Mouse (Mus musculus) ES-E14 (cell line): ENCODE measurements around the gene Gprasp1. TPM values are rescaled to one million over a fixed set of nuclear protein-coding genes. Genes with fewer than 3 reads are reported as not detected.
"Not testable (repeated sequence)": the region's sequence is repeated elsewhere in the genome, so short reads cannot be mapped to it uniquely, and the experiment has no call there.

ENCODE experiments used
- DNase-seq: peaks from one replicate; pipeline ENCODE4 v3.0.0-alpha.2; 2013; ENCODE audit warnings: low read depth, low spot score
- H3K27ac ChIP-seq: 2 replicates; pipeline ENCODE4 v1.5.1; 2012; ENCODE audit warnings: low read depth, mild to moderate bottlenecking, low read length, moderate library complexity, mixed read lengths; ENCODE audit not compliant: poor library complexity, insufficient read depth, severe bottlenecking
- H3K36me3 ChIP-seq: 2 replicates; pipeline ENCODE4 v1.6.1; 2012; ENCODE audit warnings: mild to moderate bottlenecking, low read length, moderate library complexity, mixed read lengths; ENCODE audit not compliant: control insufficient read depth, poor library complexity, insufficient read depth, severe bottlenecking
- H3K4me1 ChIP-seq, 2 experiments: fragments of 150-350 bp in 1 of 2; sonication (generic) in 1 of 2; 2 replicates each; pipeline ENCODE4 v1.6.1; 2012; ENCODE audit warnings: low read length in 2 of 2, mild to moderate bottlenecking in 1 of 2, mixed read lengths in 1 of 2; ENCODE audit not compliant: control insufficient read depth in 2 of 2, insufficient read depth in 2 of 2, poor library complexity in 1 of 2
- H3K4me3 ChIP-seq, 2 experiments: fragments of 150-350 bp in 1 of 2; sonication (generic) in 1 of 2; 2 replicates each; pipeline ENCODE4 v1.5.1; 2012; ENCODE audit warnings: low read length in 2 of 2, low read depth in 1 of 2, mild to moderate bottlenecking in 1 of 2, mixed read lengths in 1 of 2; ENCODE audit not compliant: insufficient read depth in 1 of 2, poor library complexity in 1 of 2, severe bottlenecking in 1 of 2
- H3K9ac ChIP-seq: 2 replicates; pipeline ENCODE4 v1.6.1; 2012; ENCODE audit warnings: low read depth, mild to moderate bottlenecking, low read length, mixed read lengths; ENCODE audit not compliant: poor library complexity, insufficient read depth, severe bottlenecking
- H3K9me3 ChIP-seq: fragments of 150-350 bp; sonication (generic); 2 replicates; pipeline ENCODE4 v1.6.1; 2012; ENCODE audit warnings: low read depth, mild to moderate bottlenecking, low read length; ENCODE audit not compliant: control insufficient read depth, insufficient read depth
- CHD2 ChIP-seq: IDR thresholded peaks from 2 replicates; pipeline ENCODE4 v1.6.1; 2014; ENCODE audit warnings: mild to moderate bottlenecking, low read depth, low read length, inconsistent platforms
- HCFC1 ChIP-seq: IDR thresholded peaks from 2 replicates; pipeline ENCODE4 v1.6.1; 2012; ENCODE audit warnings: low read length, inconsistent platforms, borderline replicate concordance; ENCODE audit not compliant: insufficient read depth
- MAFK ChIP-seq: IDR thresholded peaks from 2 replicates; pipeline ENCODE4 v1.6.1; 2014; ENCODE audit warnings: mild to moderate bottlenecking, low read depth, low read length, inconsistent platforms; ENCODE audit not compliant: insufficient read depth
- ZC3H11A ChIP-seq: IDR thresholded peaks from 2 replicates; pipeline ENCODE4 v1.6.1; 2012; ENCODE audit warnings: low read depth, mild to moderate bottlenecking, inconsistent platforms, low read length, borderline replicate concordance
- ZNF384 ChIP-seq: IDR thresholded peaks from 2 replicates; pipeline ENCODE4 v1.6.1; 2012; ENCODE audit warnings: low read depth, low read length, inconsistent platforms
- in situ Hi-C, 2 experiments: fragments of 600-800 bp; cut with MboI; formaldehyde crosslinking; loops; one replicate each; pipeline ENCODE4 v1.15.1; 2025; ENCODE audit warnings: low sequenced_read_pairs in 2 of 2, inconsistent platforms in 1 of 2; ENCODE audit not compliant: unreplicated experiment in 2 of 2
- total RNA-seq: library from RNA; depleted of rRNA; stranded (reverse); fragments of 300-350 nt; gene quantifications from 2 replicates; pipeline ENCODE4 v1.2.3, GENCODE M21; 2012

The Gprasp1 gene
- total RNA-seq, 1 experiment = 30.7 TPM

- H3K4me3 ChIP-seq = no peak overlapping the region
- H3K4me1 ChIP-seq = no peaks in the 10 kb centered on the region
- DNase-seq = no peak
- no peaks in the 10 kb centered on the region for H3K9me3 ChIP-seq
- no peaks in the 10 kb centered on the region for H3K36me3 ChIP-seq
- no peak overlapping the region for H3K9ac ChIP-seq
- TF ChIP-seq CHD2 (no peak), ZC3H11A (no peak), MAFK (no peak), HCFC1 (no peak), ZNF384 (no peak)
- in situ Hi-C loops = no loop called here
- H3K27ac ChIP-seq = no peak overlapping the region
Observed at GRCm38 (mm10) chrX:135761707-135762106, 19.2 kb downstream of the Gprasp1 start.

- in situ Hi-C loops = no loop called here
- no peak overlapping the region for H3K4me3 ChIP-seq
- H3K4me1 ChIP-seq = no peaks in the 10 kb centered on the region
- TF ChIP-seq HCFC1 (no peak), MAFK (no peak), ZNF384 (no peak), CHD2 (no peak)
- no peak overlapping the region for H3K27ac ChIP-seq
- no peaks in the 10 kb centered on the region for H3K9me3 ChIP-seq
- no peak for DNase-seq
- H3K36me3 ChIP-seq = no peaks in the 10 kb centered on the region
- no peak overlapping the region for H3K9ac ChIP-seq
Observed at GRCm38 (mm10) chrX:135768043-135768548, 25.6 kb downstream of the Gprasp1 start.

DNA sequence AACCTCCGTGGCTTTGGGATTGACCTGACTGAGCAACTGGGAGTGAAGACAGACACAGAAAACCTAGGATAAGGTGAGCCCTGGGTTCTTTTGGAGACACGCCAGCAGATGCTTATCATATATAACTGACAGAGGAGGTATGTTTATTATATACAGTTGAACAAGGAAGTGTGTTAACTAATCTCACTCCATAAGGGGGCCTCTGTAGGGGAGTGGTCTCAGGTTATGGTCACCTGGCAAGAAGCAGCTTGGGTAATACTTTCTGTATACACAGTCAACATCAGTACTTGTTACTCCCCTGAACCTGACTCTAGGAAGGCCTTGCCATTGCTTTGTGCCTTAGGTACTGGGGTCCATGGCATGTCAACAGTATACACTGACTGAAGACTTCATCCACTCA is 26.0 kb downstream of the Gprasp1 start:
- no peak for DNase-seq
- no peaks in the 10 kb centered on the region for H3K4me1 ChIP-seq
- in situ Hi-C loops = no loop called here
- H3K9ac ChIP-seq = no peak overlapping the region
- H3K27ac ChIP-seq = no peak overlapping the region
- no peak overlapping the region for H3K4me3 ChIP-seq
- H3K36me3 ChIP-seq = no peaks in the 10 kb centered on the region
- TF ChIP-seq CHD2 = no peak
- TF ChIP-seq MAFK = no peak
- no peak for TF ChIP-seq ZNF384
- TF ChIP-seq ZC3H11A = no peak
- no peak for TF ChIP-seq HCFC1
- no peaks in the 10 kb centered on the region for H3K9me3 ChIP-seq

DNA sequence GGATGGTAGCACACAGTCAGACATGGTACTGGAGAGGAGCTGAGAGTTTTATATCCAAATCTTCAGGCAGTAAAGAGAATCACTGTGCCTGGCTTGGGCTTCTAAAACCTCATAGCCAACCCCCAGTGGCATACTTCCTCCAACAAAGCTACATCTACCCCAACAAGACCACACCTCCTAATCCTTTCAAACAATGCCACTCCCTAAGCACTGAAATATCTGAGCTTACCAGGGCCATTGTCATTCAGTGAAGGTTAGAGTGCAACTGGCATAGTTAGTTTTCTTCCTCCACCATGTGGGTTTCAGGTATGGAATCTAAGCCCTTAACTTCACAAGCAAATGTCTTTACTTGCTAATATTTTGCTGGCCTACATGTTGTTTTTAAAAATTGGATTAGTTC is 49.0 kb downstream of the Gprasp1 start:
- TF ChIP-seq HCFC1 = no peak
- TF ChIP-seq ZNF384 = no peak
- no peak for TF ChIP-seq ZC3H11A
- TF ChIP-seq CHD2 = no peak
- TF ChIP-seq MAFK = no peak
- H3K9ac ChIP-seq = no peak overlapping the region
- in situ Hi-C loops = no loop called here
- H3K4me3 ChIP-seq = no peak overlapping the region
- no peak for DNase-seq
- H3K9me3 ChIP-seq = no peaks in the 10 kb centered on the region
- H3K36me3 ChIP-seq = no peaks in the 10 kb centered on the region
- peaks cover 2% of the 10 kb centered on the region in 2 experiments; a peak in 3 of 4 replicates for H3K4me1 ChIP-seq
- H3K27ac ChIP-seq = no peak overlapping the region

DNA sequence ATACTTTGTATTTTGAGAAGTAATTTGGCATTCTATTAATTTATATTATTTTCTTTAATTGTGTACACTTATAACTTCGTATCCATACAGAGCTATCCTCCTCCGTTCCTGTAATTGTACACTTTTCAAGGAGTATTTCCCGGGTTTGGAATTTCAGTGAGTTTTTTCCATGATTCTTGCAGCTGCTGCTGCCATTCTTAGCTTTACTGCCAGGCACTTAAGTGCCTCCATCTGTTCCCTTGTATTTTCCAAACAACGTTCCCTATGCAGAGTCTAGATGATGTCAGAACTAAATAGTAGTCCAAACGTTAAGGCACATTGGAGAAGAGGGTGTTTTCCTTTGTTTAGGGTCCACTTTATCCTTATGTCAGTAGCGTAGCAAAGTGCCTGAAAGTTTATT is 49.8 kb downstream of the Gprasp1 start:
- H3K9me3 ChIP-seq = no peaks in the 10 kb centered on the region

DNA sequence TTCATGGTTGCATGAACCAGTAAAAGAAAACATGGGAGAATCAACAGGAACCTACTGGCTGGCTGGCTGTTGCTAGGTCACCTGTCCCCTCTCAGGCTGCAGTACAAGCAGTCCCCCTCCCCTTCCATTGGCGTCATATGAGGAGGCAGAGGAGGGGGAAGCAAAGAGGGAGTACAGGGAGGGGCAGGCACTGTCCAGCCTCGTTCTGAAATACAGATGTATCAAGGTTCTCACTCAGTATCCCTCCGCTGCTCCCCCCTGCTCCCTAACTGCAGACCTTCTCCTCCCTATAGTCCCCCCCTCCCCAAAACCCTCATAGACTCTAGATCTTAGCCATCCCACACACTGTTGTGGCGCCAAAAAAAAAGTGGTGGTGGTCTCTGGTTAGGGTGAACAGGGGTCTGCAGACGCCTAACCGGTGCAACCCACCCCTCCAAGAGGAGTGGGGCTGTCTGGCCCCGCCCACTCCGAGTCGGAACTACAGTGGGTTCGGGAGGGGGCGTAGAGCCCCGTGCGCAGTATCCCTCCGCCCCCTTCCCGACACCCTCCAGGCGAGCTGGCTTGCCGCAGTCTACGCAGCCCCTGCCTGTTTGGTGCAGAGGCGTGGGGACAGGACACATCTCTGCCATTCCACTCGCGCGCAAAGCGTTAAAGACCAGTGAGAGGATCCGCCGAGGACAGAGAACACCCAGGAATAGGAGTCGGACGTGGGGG is 53.2 kb downstream of the Gprasp1 start:
- DNase-seq = peak; percentile 29
- H3K27ac ChIP-seq, H3K4me1 ChIP-seq, H3K9me3 ChIP-seq, H3K36me3 ChIP-seq, in situ Hi-C loops: not testable (repeated sequence)
- Histone ChIP-seq H3K9ac (peak overlapping the region; percentile 75), H3K4me3 (peak overlapping the region; percentile 78 to 81)

More for the DNA sequence above, 49.8 kb downstream of the Gprasp1 start:
- Histone ChIP-seq H3K36me3 (no peaks in the 10 kb centered on the region), H3K4me3 (no peak overlapping the region), H3K9ac (no peak overlapping the region), H3K4me1 (peaks cover 2% of the 10 kb centered on the region in 2 experiments; a peak in 3 of 4 replicates), H3K27ac (no peak overlapping the region)
- no peak for DNase-seq
- TF ChIP-seq MAFK (no peak), ZC3H11A (no peak), ZNF384 (no peak), CHD2 (no peak), HCFC1 (no peak)
- in situ Hi-C loops = no loop called here
